ENCODE assay signal across 8 mouse cellular contexts in the genomic region with DNA sequence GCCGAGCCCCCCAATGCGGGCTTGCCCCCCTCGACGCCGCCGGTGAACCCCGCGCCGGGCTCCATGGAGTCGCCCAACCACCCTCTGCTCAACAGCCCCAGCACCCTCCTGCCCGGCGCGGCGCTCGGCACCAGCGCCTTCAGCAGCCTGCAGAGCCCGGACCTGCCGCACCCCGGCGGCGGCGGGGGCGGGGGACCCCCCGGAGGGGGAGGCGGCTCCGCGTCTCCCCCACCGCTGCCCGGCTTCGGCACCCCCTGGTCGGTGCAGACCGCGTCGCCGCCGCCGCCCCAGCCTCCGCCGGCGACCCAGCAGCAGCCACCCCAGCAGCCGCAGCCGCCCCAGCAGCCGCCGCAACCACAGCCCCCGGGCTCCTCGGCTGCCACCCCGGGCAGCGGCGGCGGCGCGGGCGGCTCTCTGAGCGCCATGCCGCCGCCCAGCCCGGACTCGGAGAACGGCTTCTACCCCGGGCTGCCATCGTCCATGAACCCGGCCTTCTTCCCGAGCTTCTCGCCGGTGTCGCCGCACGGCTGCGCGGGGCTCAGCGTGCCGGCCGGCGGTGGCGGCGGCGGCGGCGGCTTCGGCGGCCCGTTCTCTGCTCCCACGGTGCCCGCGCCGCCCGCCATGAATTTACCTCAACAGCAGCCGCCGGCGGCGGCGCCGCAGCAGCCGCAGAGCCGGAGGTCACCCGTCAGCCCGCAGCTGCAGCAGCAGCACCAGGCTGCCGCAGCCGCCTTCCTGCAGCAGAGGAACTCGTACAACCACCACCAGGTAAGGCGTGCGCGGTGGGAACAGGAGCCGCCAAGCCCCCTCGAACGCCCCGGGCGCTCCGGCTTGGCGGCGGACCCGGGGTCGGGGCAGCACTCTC. TPM values are rescaled to one million over a fixed set of nuclear protein-coding genes. Genes with fewer than 3 reads are reported as not detected.
DNase-seq lines count a peak whose midpoint lies in the region; ATAC-seq lines count a peak whose summit lies in the region.

No protein-coding gene starts in this region.

- peak overlapping the region; percentile 87 for H3K9ac ChIP-seq in embryonic facial prominence, embryonic 13.5 days
- H3K9ac ChIP-seq in heart, embryonic 15.5 days = peak overlapping the region; percentile 100

- H3K27me3 ChIP-seq in embryonic facial prominence, embryonic 13.5 days = peaks cover 30% of the 10 kb centered on the region
- H3K27me3 ChIP-seq in heart, embryonic 15.5 days = no peaks in the 10 kb centered on the region

- no peaks in the 10 kb centered on the region for H3K36me3 ChIP-seq in embryonic facial prominence, embryonic 13.5 days
- no peaks in the 10 kb centered on the region for H3K36me3 ChIP-seq in heart, embryonic 15.5 days

- H3K9me3 ChIP-seq in embryonic facial prominence, embryonic 13.5 days = no peaks in the 10 kb centered on the region
- no peaks in the 10 kb centered on the region for H3K9me3 ChIP-seq in heart, embryonic 15.5 days (replicated peaks)

- DNase-seq in CD4-positive, CD25-positive, alpha-beta regulatory T cell, adult 2 months (ENCODE audit: low read depth, low spot score) = peak; percentile 67
- peak; percentile 23 for DNase-seq in adrenal gland, adult 8-10 months
- peak; percentile 50 to 75 for DNase-seq in kidney, postnatal 25 days
- peak; percentile 35 to 41 for DNase-seq in lung, adult 18-20 months
- DNase-seq in ovary, adult 18-20 months (ENCODE audit: low spot score) = peak; percentile 5
- DNase-seq in thymus, postnatal 0 days (ENCODE audit: low spot score) = peak; percentile 56

- peak overlapping the region; percentile 93 for H3K27ac ChIP-seq in embryonic facial prominence, embryonic 13.5 days
- H3K27ac ChIP-seq in heart, embryonic 15.5 days = peak overlapping the region; percentile 99

- ATAC-seq in embryonic facial prominence, embryonic 13.5 days (ENCODE audit: insufficient number of reproducible peaks, insufficient read depth, low FRiP score, low TSS enrichment, low read depth) = peak; percentile 33; the same call in 1 of the 2 replicates
- ATAC-seq in heart, embryonic 15.5 days (replicated peaks; ENCODE audit: insufficient number of reproducible peaks, insufficient read depth, low FRiP score, low read depth) = 0 out of 2 replicates have a peak, but pooled peaks have one; percentile 2

- H3K4me3 ChIP-seq in embryonic facial prominence, embryonic 13.5 days = peak overlapping the region; percentile 81
- peak overlapping the region; percentile 99 for H3K4me3 ChIP-seq in heart, embryonic 15.5 days

- peaks cover 13% of the 10 kb centered on the region for H3K4me1 ChIP-seq in embryonic facial prominence, embryonic 13.5 days
- peaks cover 9% of the 10 kb centered on the region for H3K4me1 ChIP-seq in heart, embryonic 15.5 days (replicated peaks)

- H3K4me2 ChIP-seq in embryonic facial prominence, embryonic 13.5 days = peak overlapping the region; percentile 95
- H3K4me2 ChIP-seq in heart, embryonic 15.5 days = peak overlapping the region; percentile 75

- WGBS in embryonic facial prominence, embryonic 13.5 days = under 1% methylated on average over 103 of the region's 113 CpGs
- under 1% methylated on average over 88 of the region's 113 CpGs for WGBS in heart, embryonic 15.5 days

RNA-seq across cellular contexts. Expression of gene Cpeb2, which starts 1.6 kb away (rescaled TPM):
- total RNA-seq in adrenal gland, adult 8-10 months (2022) = 10 to 100 TPM; 30.0 to 45.8 (median 34.7) TPM
- polyA plus RNA-seq in embryonic facial prominence, embryonic 13.5 days (2015; fragmentation: Nextera tagmentation; extraction: Ambion mirVana) = 2.0 and 2.2 TPM in 2 replicates
- polyA plus RNA-seq in heart, embryonic 15.5 days (2015; fragmentation: Nextera tagmentation; extraction: Ambion mirVana) = 4.0 and 5.2 TPM in 2 replicates
- polyA plus RNA-seq in thymus, postnatal 0 days (2015; fragmentation: Nextera tagmentation; extraction: Ambion mirVana) = 0.62 and 0.90 TPM in 2 replicates

Comparison
In these comparisons a context has a peak if more than half of its experiments do, and no peak if none do; other contexts are left out.
1. Peak in every context shown above with its lines: DNase-seq, ATAC-seq, H3K4me3 ChIP-seq and H3K27ac ChIP-seq.
2. DNase-seq: peak in every context shown above with its lines; median percentile 67 in CD4-positive, CD25-positive, alpha-beta regulatory T cell, adult 2 months; 62 in kidney, postnatal 25 days; 56 in thymus, postnatal 0 days; 38 in lung, adult 18-20 months; 23 in adrenal gland, adult 8-10 months; 5 in ovary, adult 18-20 months.